Mouse (Mus musculus) kidney, embryonic 14.5 days (tissue): ENCODE results near the gene Abtb1. TPM values are rescaled to one million over a fixed set of nuclear protein-coding genes. Genes with fewer than 3 reads are reported as not detected.

ENCODE experiments used
- ATAC-seq: fragments of 200-750 bp; cut with Nextera tagmentation; 2 replicates; pipeline ENCODE4 v1.8.0; 2017; ENCODE audit warnings: moderate number of reproducible peaks, mild to moderate bottlenecking, moderate TSS enrichment, moderate library complexity; ENCODE audit not compliant: low FRiP score, low TSS enrichment
- H3K27ac ChIP-seq: fragments of 300-500 bp; sonication (generic); 2 replicates; pipeline ENCODE4 v1.5.1; 2014; ENCODE audit warnings: low read depth, mild to moderate bottlenecking, low read length, moderate library complexity, mixed read lengths
- H3K27me3 ChIP-seq: fragments of 300-500 bp; sonication (generic); 2 replicates; pipeline ENCODE4 v1.6.1; 2014; ENCODE audit warnings: mild to moderate bottlenecking, low read length; ENCODE audit not compliant: control insufficient read depth, insufficient read depth
- H3K36me3 ChIP-seq: fragments of 300-500 bp; sonication (generic); 2 replicates; pipeline ENCODE4 v1.6.1; 2014; ENCODE audit warnings: low read length, mixed read lengths; ENCODE audit not compliant: control insufficient read depth, insufficient read depth
- H3K4me1 ChIP-seq: fragments of 300-500 bp; sonication (generic); 2 replicates; pipeline ENCODE4 v1.6.1; 2014; ENCODE audit warnings: low read length, mixed read lengths; ENCODE audit not compliant: control insufficient read depth, insufficient read depth
- H3K4me2 ChIP-seq: fragments of 300-500 bp; sonication (generic); replicated peaks from 2 replicates; pipeline ENCODE4 v1.6.1; 2014; ENCODE audit warnings: low read depth, mild to moderate bottlenecking, low read length
- H3K4me3 ChIP-seq: fragments of 300-500 bp; sonication (generic); 2 replicates; pipeline ENCODE4 v1.5.1; 2014; ENCODE audit warnings: mild to moderate bottlenecking, low read length
- H3K9ac ChIP-seq: fragments of 300-500 bp; sonication (generic); 2 replicates; pipeline ENCODE4 v1.6.1; 2014; ENCODE audit warnings: low read depth, mild to moderate bottlenecking, low read length, moderate library complexity
- H3K9me3 ChIP-seq: fragments of 300-500 bp; sonication (generic); 2 replicates; pipeline ENCODE4 v1.6.1; 2016; ENCODE audit warnings: low read length; ENCODE audit not compliant: control insufficient read depth
- WGBS: fragments of 180-500 bp; shearing (Covaris S2); extraction: QIAGEN DNeasy Blood & Tissue Kit; methylation state at CpG from one replicate; pipeline ENCODE4 v1.1.7; 2014; 5-methylcytosine and 5-hydroxymethylcytosine counted together
- polyA plus RNA-seq: library from polyadenylated mRNA; unstranded; fragments of >200 nt; fragmentation: Nextera tagmentation; extraction: Ambion mirVana; gene quantifications from 2 replicates; pipeline ENCODE4 v1.2.1, GENCODE M21; 2014

Abtb1 gene
- polyA plus RNA-seq, 1 experiment from 2014 or later, result 27.1 TPM

DNA sequence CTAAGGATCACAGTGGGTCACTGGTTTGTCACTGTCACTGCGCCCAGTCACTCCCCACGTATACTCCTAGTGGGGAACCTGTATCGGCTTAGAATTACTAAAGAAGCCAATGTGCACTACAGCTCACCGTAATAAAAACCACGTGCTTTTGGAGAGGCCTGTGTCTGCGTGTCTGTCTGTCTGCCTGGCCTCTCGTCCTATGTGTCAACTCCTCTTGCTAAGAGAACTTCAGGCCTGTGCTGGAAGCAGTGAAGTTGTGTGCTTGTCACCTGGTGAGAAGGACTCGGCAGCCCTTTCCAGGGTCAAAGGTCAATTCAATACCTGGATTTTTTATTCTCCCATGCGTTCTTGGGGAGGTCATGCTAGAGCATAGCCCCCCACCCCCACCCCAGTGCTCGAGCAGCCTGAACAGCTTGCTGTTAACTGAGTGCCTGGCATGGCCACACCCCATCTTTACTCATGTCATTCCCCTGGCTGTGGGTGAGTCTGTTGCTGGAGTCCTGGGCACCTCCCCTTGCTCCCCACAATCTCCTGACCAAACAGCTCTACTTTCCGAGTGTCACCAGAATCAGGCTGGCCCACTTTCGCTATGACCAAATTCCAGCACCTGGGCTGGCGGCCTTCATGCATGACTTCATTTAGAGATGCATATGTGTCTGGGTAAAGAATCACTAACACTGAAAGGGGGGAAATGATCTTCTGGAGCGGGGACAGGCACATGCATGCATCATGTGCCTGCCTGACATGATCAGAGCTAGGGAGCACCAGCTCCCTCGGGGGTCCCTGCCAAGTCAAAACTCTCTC is 13.4 kb downstream of the Abtb1 start:
- Histone ChIP-seq H3K9ac (no peak overlapping the region), H3K4me3 (no peak overlapping the region), H3K27ac (no peak overlapping the region), H3K4me1 (0 out of 2 replicates have a peak, but pooled peaks cover 24% of the 10 kb centered on the region), H3K27me3 (no peaks in the 10 kb centered on the region), H3K4me2 (no peak overlapping the region), H3K9me3 (no peaks in the 10 kb centered on the region), H3K36me3 (no peaks in the 10 kb centered on the region)
- ATAC-seq, result no peak
- WGBS, result 61% methylated on average over 15 of the region's 15 CpGs

DNA sequence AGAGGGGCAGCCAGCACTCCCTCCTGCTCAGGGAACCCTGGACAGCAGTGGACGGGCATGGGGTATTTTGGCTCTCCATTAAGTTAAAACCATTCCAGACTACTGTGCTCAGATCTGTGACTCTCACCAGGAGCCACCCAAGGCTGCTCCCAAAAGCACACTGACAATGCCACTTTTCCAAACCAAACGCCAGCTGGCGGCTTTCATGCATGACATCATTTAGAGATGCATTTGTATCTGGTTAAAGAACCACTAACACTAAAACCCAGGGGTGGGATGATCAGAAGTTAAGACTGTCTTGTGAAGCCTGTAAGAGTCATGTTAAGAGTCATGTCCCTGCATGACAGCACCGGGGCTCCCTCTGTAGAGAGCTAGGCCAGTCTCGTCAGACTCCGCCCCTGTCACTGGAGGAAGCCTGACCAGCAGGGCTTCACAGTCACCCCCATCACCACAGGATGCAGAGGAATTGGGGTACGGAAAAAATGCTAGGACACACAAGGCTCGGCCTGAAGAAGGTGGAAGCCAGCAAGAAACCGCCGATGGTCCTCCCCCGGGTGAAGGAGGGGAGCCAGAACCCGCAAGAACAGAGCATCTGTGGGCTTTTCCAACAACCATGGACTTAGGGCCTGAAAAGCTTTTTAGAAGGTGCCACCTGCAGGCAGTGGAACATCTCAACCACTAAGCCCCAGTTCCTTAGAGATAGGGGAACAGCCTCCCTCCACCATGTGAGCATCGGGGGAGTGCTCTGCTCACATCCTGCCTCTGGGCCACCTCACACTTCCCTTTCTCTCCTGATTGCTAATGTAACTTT is 14.2 kb downstream of the Abtb1 start:
- ATAC-seq, result no peak
- Histone ChIP-seq H3K9me3 (no peaks in the 10 kb centered on the region), H3K4me2 (no peak overlapping the region), H3K36me3 (no peaks in the 10 kb centered on the region), H3K27ac (no peak overlapping the region), H3K27me3 (no peaks in the 10 kb centered on the region), H3K9ac (no peak overlapping the region), H3K4me1 (0 out of 2 replicates have a peak, but pooled peaks cover 21% of the 10 kb centered on the region), H3K4me3 (no peak overlapping the region)
- 57% methylated on average over 13 of the region's 13 CpGs for WGBS

DNA sequence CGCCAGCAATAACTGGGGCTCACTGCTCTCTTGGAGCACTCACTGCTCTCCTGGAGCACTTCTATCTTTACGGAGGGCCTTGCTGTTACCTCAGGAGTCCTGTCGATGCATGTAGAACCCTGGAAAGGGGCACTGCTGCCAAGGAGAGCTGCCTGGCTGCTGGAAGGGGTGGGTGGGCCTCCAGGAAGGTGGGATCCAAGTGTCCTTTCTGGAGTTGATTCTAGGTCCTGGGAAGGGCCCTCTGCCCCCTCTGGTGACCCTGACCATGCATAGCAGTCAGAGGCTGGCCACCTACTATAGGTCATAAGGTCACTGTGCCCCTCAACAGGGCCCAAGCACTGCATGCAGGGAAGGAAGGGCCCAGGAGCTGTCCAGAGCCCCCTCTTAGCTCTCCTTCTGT is 14.8 kb downstream of the Abtb1 start:
- H3K27me3 ChIP-seq, result no peaks in the 10 kb centered on the region
- no peak for ATAC-seq
- no peak overlapping the region for H3K4me2 ChIP-seq
- peak overlapping the region; percentile 28; the same call in 1 of the 2 replicates for H3K9ac ChIP-seq
- 69% methylated on average over 3 of the region's 3 CpGs for whole genome bisulfite sequencing
- H3K4me3 ChIP-seq, result no peak overlapping the region
- no peak overlapping the region for H3K27ac ChIP-seq
- no peaks in the 10 kb centered on the region for H3K36me3 ChIP-seq
- H3K4me1 ChIP-seq, result 0 out of 2 replicates have a peak, but pooled peaks cover 21% of the 10 kb centered on the region
- no peaks in the 10 kb centered on the region for H3K9me3 ChIP-seq

DNA sequence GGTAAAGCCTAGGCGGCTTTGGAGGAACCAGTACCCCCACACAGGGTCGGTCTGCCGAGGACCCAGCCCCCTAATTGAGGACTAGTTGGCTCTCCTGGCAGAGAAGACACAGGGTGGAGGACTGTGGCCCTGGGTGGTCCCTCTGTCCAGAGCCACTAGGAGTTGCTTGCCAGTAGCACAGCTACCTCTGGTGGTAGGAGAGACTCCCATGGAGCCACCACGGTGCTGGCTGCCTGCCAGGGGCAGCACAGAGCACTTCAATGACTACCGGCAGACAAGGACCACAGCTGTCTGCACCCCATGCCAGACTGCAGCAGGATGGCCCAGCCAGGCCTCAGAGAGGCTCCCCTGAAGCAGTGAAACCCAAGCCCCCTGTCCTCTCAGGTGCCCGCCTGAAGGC is 15.2 kb downstream of the Abtb1 start:
- WGBS, result 25% methylated on average over 6 of the region's 6 CpGs
- Histone ChIP-seq H3K9me3 (no peaks in the 10 kb centered on the region), H3K4me1 (0 out of 2 replicates have a peak, but pooled peaks cover 21% of the 10 kb centered on the region), H3K4me2 (no peak overlapping the region), H3K27me3 (no peaks in the 10 kb centered on the region), H3K36me3 (no peaks in the 10 kb centered on the region), H3K27ac (no peak overlapping the region), H3K9ac (0 out of 2 replicates have a peak overlapping the region, but pooled peaks have one; percentile 28), H3K4me3 (no peak overlapping the region)
- peak; percentile 82 for ATAC-seq

DNA sequence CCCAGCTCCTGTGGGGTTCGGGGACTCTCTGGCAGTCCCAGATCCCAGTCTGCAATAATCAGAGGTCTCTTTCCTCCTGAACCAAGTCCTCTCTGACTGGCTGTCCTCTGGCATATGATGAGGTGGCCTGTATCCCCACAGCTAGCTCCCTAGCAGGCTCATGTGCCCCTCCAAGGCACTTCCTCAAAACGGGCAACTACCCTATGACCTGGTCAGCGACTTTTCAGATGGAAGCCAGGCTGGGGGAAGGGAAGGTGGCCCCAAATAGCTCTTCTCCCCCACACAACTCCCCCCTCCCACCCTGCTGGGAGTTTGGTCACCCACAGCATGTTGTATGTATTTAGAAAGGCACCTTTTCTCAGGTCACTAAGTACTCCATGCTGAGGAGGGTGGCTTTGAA is 15.7 kb downstream of the Abtb1 start:
- Histone ChIP-seq H3K4me3 (no peak overlapping the region), H3K4me1 (peaks cover 23% of the 10 kb centered on the region; the same call in 1 of the 2 replicates), H3K36me3 (no peaks in the 10 kb centered on the region), H3K9ac (no peak overlapping the region), H3K27me3 (no peaks in the 10 kb centered on the region), H3K9me3 (no peaks in the 10 kb centered on the region), H3K27ac (no peak overlapping the region), H3K4me2 (no peak overlapping the region)
- no peak for ATAC-seq
- WGBS, result 43% methylated on average over 3 of the region's 3 CpGs

DNA sequence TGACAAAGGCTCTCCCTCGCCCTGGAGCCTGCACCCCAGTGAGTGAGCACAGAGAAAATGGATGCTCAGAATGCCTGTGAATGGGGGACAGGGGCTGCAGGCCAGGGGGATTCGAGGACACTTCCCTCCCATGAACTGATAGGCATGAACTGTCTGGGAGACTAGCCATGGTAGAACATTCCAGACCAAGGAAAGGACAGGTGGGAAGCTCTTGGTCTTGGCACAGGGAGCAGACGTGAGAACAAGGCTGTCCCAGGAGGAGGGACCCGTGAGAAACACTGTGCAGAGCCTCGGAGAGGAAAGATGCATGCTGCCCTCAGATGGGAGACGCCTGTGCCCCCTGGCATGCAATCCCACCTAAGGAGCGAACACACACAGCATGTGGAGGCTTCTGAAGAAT is 17.6 kb downstream of the Abtb1 start:
- 73% methylated on average over 7 of the region's 7 CpGs for WGBS
- H3K9ac ChIP-seq, result no peak overlapping the region
- peaks cover 28% of the 10 kb centered on the region; the same call in 1 of the 2 replicates for H3K4me1 ChIP-seq
- no peaks in the 10 kb centered on the region for H3K9me3 ChIP-seq
- no peaks in the 10 kb centered on the region for H3K36me3 ChIP-seq
- H3K4me2 ChIP-seq, result no peak overlapping the region
- no peak for ATAC-seq
- H3K27me3 ChIP-seq, result no peaks in the 10 kb centered on the region
- no peak overlapping the region for H3K4me3 ChIP-seq
- no peak overlapping the region for H3K27ac ChIP-seq

DNA sequence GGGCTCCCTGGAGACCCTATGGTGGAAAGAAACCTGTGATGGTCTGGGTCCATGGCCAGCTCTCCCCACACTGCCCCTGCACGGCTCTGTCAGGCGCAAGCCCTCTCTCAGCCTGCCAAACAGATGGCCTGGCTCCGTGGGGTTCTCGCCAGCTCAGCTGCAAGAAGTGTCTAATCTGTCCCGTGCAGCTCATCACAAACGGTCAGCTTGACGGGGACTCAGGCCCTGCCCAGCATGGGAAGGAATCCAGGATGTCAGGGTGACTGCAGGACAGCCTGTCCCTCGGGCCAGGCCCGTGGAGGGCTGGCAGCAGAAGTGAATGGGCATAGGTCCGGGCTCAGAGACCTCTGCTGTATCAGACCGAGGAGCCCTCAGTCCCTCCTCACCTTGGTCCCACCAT is 19.9 kb downstream of the Abtb1 start:
- Histone ChIP-seq H3K27me3 (no peaks in the 10 kb centered on the region), H3K27ac (no peak overlapping the region), H3K4me2 (no peak overlapping the region), H3K4me3 (no peak overlapping the region), H3K9me3 (no peaks in the 10 kb centered on the region), H3K9ac (no peak overlapping the region), H3K36me3 (no peaks in the 10 kb centered on the region), H3K4me1 (peaks cover 19% of the 10 kb centered on the region; the same call in 1 of the 2 replicates)
- 67% methylated on average over 11 of the region's 11 CpGs for WGBS
- no peak for ATAC-seq

DNA sequence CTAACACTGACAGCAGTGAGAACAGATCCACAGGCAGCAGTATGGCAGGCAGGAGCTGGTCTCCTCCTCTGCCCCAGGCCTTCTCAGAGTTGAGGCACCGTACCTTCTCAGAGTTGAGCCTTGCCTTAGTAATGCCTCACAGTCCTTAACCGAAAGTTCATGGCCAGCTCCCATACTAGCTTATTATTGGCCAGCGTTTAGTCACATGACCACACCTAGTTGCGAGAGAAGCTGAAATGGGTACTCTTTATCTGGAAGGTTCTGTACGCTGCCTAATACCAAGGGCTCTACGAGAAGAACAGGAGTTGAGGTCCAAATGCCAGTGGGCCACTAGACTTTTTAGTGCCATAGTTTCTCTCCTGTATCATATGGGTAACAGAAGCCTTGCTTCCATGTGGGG is 20.5 kb downstream of the Abtb1 start:
- Histone ChIP-seq H3K27me3 (no peaks in the 10 kb centered on the region), H3K27ac (no peak overlapping the region), H3K4me3 (no peak overlapping the region), H3K9ac (no peak overlapping the region), H3K4me2 (no peak overlapping the region), H3K4me1 (peaks cover 14% of the 10 kb centered on the region; the same call in 1 of the 2 replicates), H3K36me3 (no peaks in the 10 kb centered on the region), H3K9me3 (no peaks in the 10 kb centered on the region)
- WGBS, result 94% methylated on average over 6 of the region's 6 CpGs
- no peak for ATAC-seq

DNA sequence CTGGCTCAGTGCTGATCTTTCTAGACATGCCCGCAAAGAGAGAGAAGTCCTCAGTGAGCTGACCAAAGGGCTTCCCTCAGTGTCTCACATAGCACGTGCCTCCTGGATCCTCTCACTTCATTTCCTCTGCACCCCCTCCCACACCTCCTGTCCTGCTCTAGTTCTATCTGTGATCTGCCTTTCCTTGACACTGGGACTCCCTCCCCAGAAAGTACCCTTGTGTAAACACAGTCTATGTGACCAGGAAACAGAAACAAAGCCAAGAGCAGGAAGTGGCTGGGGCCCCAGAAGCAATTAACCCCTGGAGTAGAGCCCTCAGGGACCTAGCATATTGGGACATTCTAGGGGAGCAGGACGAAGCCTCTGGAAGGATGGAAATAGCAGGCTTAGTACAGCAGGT is 20.9 kb downstream of the Abtb1 start:
- Histone ChIP-seq H3K9ac (no peak overlapping the region), H3K4me3 (no peak overlapping the region), H3K4me1 (peaks cover 11% of the 10 kb centered on the region; the same call in 1 of the 2 replicates), H3K27ac (no peak overlapping the region), H3K27me3 (no peaks in the 10 kb centered on the region), H3K9me3 (no peaks in the 10 kb centered on the region), H3K36me3 (no peaks in the 10 kb centered on the region), H3K4me2 (no peak overlapping the region)
- WGBS, result 29% methylated on average over 3 of the region's 3 CpGs
- ATAC-seq, result no peak
